Comparison of ENCODE assay signal across 10 mouse cellular contexts in the genomic region with DNA sequence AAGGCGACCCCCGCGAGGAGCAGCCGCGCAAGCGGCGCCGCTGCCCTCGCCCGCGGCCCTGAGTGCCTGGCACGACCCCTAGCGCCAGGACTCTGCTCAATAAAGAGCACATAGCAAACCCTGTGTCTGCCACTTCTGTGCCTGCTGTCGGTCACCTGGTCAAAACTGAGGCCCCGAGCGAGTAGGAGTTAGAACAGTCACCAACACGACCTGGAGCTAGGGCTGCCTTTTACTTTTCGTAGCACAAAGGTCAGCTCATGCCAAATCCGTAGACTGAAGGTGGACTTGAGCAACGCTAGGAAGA. TPM values are rescaled to one million over a fixed set of nuclear protein-coding genes. Genes with fewer than 3 reads are reported as not detected.
A peak's percentile ranks its signal among the peaks of the same experiment; 100 is the strongest.
DNase-seq lines count a peak whose midpoint lies in the region; ATAC-seq and TF ChIP-seq lines count a peak whose summit lies in the region.
"Had no signal": no experiment of that assay in that cellular context is flagged by ENCODE, and none has a peak within 500 bp of the region (broad histone marks: within the 10 kb centered on the region; RNA-seq: fewer than 3 reads in every experiment).

No protein-coding gene starts in this region.

- peaks cover 24% of the 10 kb centered on the region for H3K4me1 ChIP-seq in heart, embryonic 16.5 days (ENCODE audit: control insufficient read depth, insufficient read depth, low read length)
- peaks cover 10% of the 10 kb centered on the region for H3K4me1 ChIP-seq in bone marrow macrophage, adult 2 months (ENCODE audit: control insufficient read depth, insufficient read depth, low read length)
- H3K4me1 ChIP-seq in hindbrain, embryonic 13.5 days (replicated peaks), result peaks cover 38% of the 10 kb centered on the region
- peaks cover 15% of the 10 kb centered on the region for H3K4me1 ChIP-seq in midbrain, embryonic 11.5 days (ENCODE audit: control insufficient read depth, insufficient read depth, low read length)

- no peak for ATAC-seq in heart, embryonic 16.5 days (replicated peaks; ENCODE audit: extremely low read depth, insufficient read depth, low FRiP score)
- ATAC-seq in hindbrain, embryonic 13.5 days (ENCODE audit: low FRiP score), result no peak
- ATAC-seq in midbrain, embryonic 11.5 days (ENCODE audit: low FRiP score), result no peak
- no peak for ATAC-seq in frontal cortex, adult (ENCODE audit: low TSS enrichment)

- H3K9ac ChIP-seq in heart, embryonic 16.5 days (ENCODE audit: low read length), result no peak overlapping the region
- peak overlapping the region; percentile 76 for H3K9ac ChIP-seq in hindbrain, embryonic 13.5 days
- no peak overlapping the region for H3K9ac ChIP-seq in midbrain, embryonic 11.5 days (ENCODE audit: low read length)

- intact Hi-C loops in heart, postnatal 25 days (cut with DNase I), result loop anchor here (5.0 kb wide), 2 partner anchors 37 to 62 kb away; a partner anchor contains a TSS

- H3K36me3 ChIP-seq in heart, embryonic 16.5 days (ENCODE audit: control insufficient read depth, insufficient read depth), result no peaks in the 10 kb centered on the region
- H3K36me3 ChIP-seq in hindbrain, embryonic 13.5 days, result no peaks in the 10 kb centered on the region; the same call in 1 of the 2 replicates
- peaks cover 3% of the 10 kb centered on the region; the same call in 1 of the 2 replicates for H3K36me3 ChIP-seq in midbrain, embryonic 11.5 days (ENCODE audit: control insufficient read depth, insufficient read depth, low read length)

- H3K9me3 ChIP-seq in heart, embryonic 16.5 days (replicated peaks; ENCODE audit: control insufficient read depth, low read length), result no peaks in the 10 kb centered on the region
- no peaks in the 10 kb centered on the region for H3K9me3 ChIP-seq in hindbrain, embryonic 13.5 days
- H3K9me3 ChIP-seq in midbrain, embryonic 11.5 days (ENCODE audit: control insufficient read depth, low read length), result no peaks in the 10 kb centered on the region

- WGBS in heart, embryonic 16.5 days, result 16% methylated on average over 20 of the region's 20 CpGs
- WGBS in hindbrain, embryonic 13.5 days, result 18% methylated on average over 20 of the region's 20 CpGs
- 17% methylated on average over 20 of the region's 20 CpGs for WGBS in midbrain, embryonic 11.5 days

- peak overlapping the region; percentile 47 for H3K4me3 ChIP-seq in heart, embryonic 16.5 days (ENCODE audit: low read length)
- peak overlapping the region; percentile 66 for H3K4me3 ChIP-seq in bone marrow macrophage, adult 2 months (ENCODE audit: insufficient read depth, low read length)
- peak overlapping the region; percentile 48 for H3K4me3 ChIP-seq in hindbrain, embryonic 13.5 days
- H3K4me3 ChIP-seq in midbrain, embryonic 11.5 days (ENCODE audit: low read depth, low read length), result peak overlapping the region; percentile 32; the same call in 1 of the 2 replicates

- H3K27me3 ChIP-seq in heart, embryonic 16.5 days (ENCODE audit: control insufficient read depth, insufficient read depth, low read length), result peaks cover 14% of the 10 kb centered on the region
- H3K27me3 ChIP-seq in hindbrain, embryonic 13.5 days, result peaks cover 26% of the 10 kb centered on the region
- peaks cover 20% of the 10 kb centered on the region for H3K27me3 ChIP-seq in midbrain, embryonic 11.5 days (ENCODE audit: control insufficient read depth, insufficient read depth, low read length)

- TF ChIP-seq POLR2A in bone marrow macrophage, adult 2 months (IDR thresholded peaks at IDR 0.05; ENCODE audit: borderline replicate concordance, low read depth, low read length), result no peak

- H3K4me2 ChIP-seq in heart, embryonic 16.5 days (ENCODE audit: low read depth, low read length), result peak overlapping the region; percentile 77
- peak overlapping the region; percentile 85 for H3K4me2 ChIP-seq in hindbrain, embryonic 13.5 days
- H3K4me2 ChIP-seq in midbrain, embryonic 11.5 days, result peak overlapping the region; percentile 75

- TF ChIP-seq CTCF in bone marrow macrophage, adult 2 months (IDR thresholded peaks at IDR 0.05; ENCODE audit: low read depth, low read length), result no peak

- no peak overlapping the region for H3K27ac ChIP-seq in heart, embryonic 16.5 days (ENCODE audit: low read length)
- H3K27ac ChIP-seq in bone marrow macrophage, adult 2 months (ENCODE audit: insufficient read depth, low read depth, low read length), result no peak overlapping the region
- no peak overlapping the region for H3K27ac ChIP-seq in hindbrain, embryonic 13.5 days
- no peak overlapping the region for H3K27ac ChIP-seq in midbrain, embryonic 11.5 days (ENCODE audit: low read depth, low read length)

- DNase-seq in heart, postnatal 25 days (ENCODE audit: low spot score), result no peak
- no peak for DNase-seq in midbrain, embryonic 11.5 days (ENCODE audit: low spot score, missing footprints)
- no peak for DNase-seq in layer of hippocampus, postnatal 10 days (ENCODE audit: low spot score in 2 of 2)
- no peak for DNase-seq in cerebellum, postnatal 10 days

RNA-seq across cellular contexts. Expression of a gene that starts 1.7 kb away (rescaled TPM):
- 0.16 and 0.19 TPM in 2 replicates for polyA plus RNA-seq in heart, embryonic 16.5 days (2015; fragmentation: Nextera tagmentation; extraction: Ambion mirVana)
- not detected for total RNA-seq in heart, postnatal 25 days (2021)
- polyA plus RNA-seq in bone marrow macrophage, adult 2 months (2012; ENCODE audit: insufficient read depth, insufficient read length, missing spikeins), result not detected in 2 replicates
- polyA plus RNA-seq in hindbrain, embryonic 13.5 days (2015; fragmentation: Nextera tagmentation; extraction: Ambion mirVana), result 0.43 and 0.55 TPM in 2 replicates
- polyA plus RNA-seq in midbrain, embryonic 11.5 days (2014; fragmentation: Nextera tagmentation; extraction: Ambion mirVana), result not detected in 2 replicates
- not detected for total RNA-seq in layer of hippocampus, postnatal 10 days (2021)
- total RNA-seq: gastrocnemius, postnatal 36 days; neutrophil, adult 5-6 weeks had no signal

RNA-seq across cellular contexts. Expression of a gene that starts 3.0 kb away (rescaled TPM):
- 0.67 and 0.71 TPM in 2 replicates for polyA plus RNA-seq in heart, embryonic 16.5 days (2015; fragmentation: Nextera tagmentation; extraction: Ambion mirVana)
- not detected for total RNA-seq in heart, postnatal 25 days (2021)
- 1.1 TPM in 1 of 2 replicates, not detected in the other for polyA plus RNA-seq in bone marrow macrophage, adult 2 months (2012; ENCODE audit: insufficient read depth, insufficient read length, missing spikeins)
- polyA plus RNA-seq in hindbrain, embryonic 13.5 days (2015; fragmentation: Nextera tagmentation; extraction: Ambion mirVana), result 1.5 and 1.7 TPM in 2 replicates
- polyA plus RNA-seq in midbrain, embryonic 11.5 days (2014; fragmentation: Nextera tagmentation; extraction: Ambion mirVana), result 2.4 and 2.6 TPM in 2 replicates
- total RNA-seq in layer of hippocampus, postnatal 10 days (2021), result 1 to 10 TPM in 1 of 2 experiments, under 1 TPM in 1; 0.67 to 2.0 TPM
- total RNA-seq: gastrocnemius, postnatal 36 days had no signal

RNA-seq across cellular contexts. Expression of a gene that starts 8.9 kb away (rescaled TPM):
- 1.7 and 2.8 TPM in 2 replicates for polyA plus RNA-seq in heart, embryonic 16.5 days (2015; fragmentation: Nextera tagmentation; extraction: Ambion mirVana)
- total RNA-seq in heart, postnatal 25 days (2021), result under 1 TPM; 0.36 to 0.39 TPM
- 0.95 TPM in 1 of 2 replicates, not detected in the other for polyA plus RNA-seq in bone marrow macrophage, adult 2 months (2012; ENCODE audit: insufficient read depth, insufficient read length, missing spikeins)
- polyA plus RNA-seq in hindbrain, embryonic 13.5 days (2015; fragmentation: Nextera tagmentation; extraction: Ambion mirVana), result 14.8 and 15.6 TPM in 2 replicates
- polyA plus RNA-seq in midbrain, embryonic 11.5 days (2014; fragmentation: Nextera tagmentation; extraction: Ambion mirVana), result 6.1 and 6.9 TPM in 2 replicates
- 10 to 100 TPM; 29.8 to 33.0 TPM for total RNA-seq in layer of hippocampus, postnatal 10 days (2021)
- total RNA-seq: neutrophil, adult 5-6 weeks had no signal

RNA-seq across cellular contexts. Expression of a gene that starts 19.9 kb away (rescaled TPM):
- 18.9 and 22.1 TPM in 2 replicates for polyA plus RNA-seq in heart, embryonic 16.5 days (2015; fragmentation: Nextera tagmentation; extraction: Ambion mirVana)
- total RNA-seq in heart, postnatal 25 days (2021), result 1 to 10 TPM; 1.1 to 1.2 TPM
- polyA plus RNA-seq in bone marrow macrophage, adult 2 months (2012; ENCODE audit: insufficient read depth, insufficient read length, missing spikeins), result 25.5 and 29.2 TPM in 2 replicates
- polyA plus RNA-seq in hindbrain, embryonic 13.5 days (2015; fragmentation: Nextera tagmentation; extraction: Ambion mirVana), result 8.9 and 9.1 TPM in 2 replicates
- polyA plus RNA-seq in midbrain, embryonic 11.5 days (2014; fragmentation: Nextera tagmentation; extraction: Ambion mirVana), result 14.5 and 15.3 TPM in 2 replicates
- total RNA-seq in layer of hippocampus, postnatal 10 days (2021), result 10 to 100 TPM in 1 of 2 experiments, 1 to 10 TPM in 1; 8.8 to 10.5 TPM

RNA-seq across cellular contexts. Expression of a gene that starts 53.7 kb away (rescaled TPM):
- polyA plus RNA-seq in heart, embryonic 16.5 days (2015; fragmentation: Nextera tagmentation; extraction: Ambion mirVana), result 28.2 and 29.5 TPM in 2 replicates
- 10 to 100 TPM; 23.9 to 26.0 TPM for total RNA-seq in heart, postnatal 25 days (2021)
- polyA plus RNA-seq in bone marrow macrophage, adult 2 months (2012; ENCODE audit: insufficient read depth, insufficient read length, missing spikeins), result 22.6 and 22.8 TPM in 2 replicates
- polyA plus RNA-seq in hindbrain, embryonic 13.5 days (2015; fragmentation: Nextera tagmentation; extraction: Ambion mirVana), result 14.2 and 16.8 TPM in 2 replicates
- polyA plus RNA-seq in midbrain, embryonic 11.5 days (2014; fragmentation: Nextera tagmentation; extraction: Ambion mirVana), result 12.3 and 14.1 TPM in 2 replicates
- 10 to 100 TPM; 14.3 to 15.7 TPM for total RNA-seq in layer of hippocampus, postnatal 10 days (2021)
